Mouse (Mus musculus): ENCODE results near the gene Olfr1000.
"Not testable (repeated sequence)": the region's sequence is repeated elsewhere in the genome, so short reads cannot be mapped to it uniquely, and the experiment has no call there.

Gene Olfr1000

GRCm38 (mm10) chr2:85611803-85612202, at the start of gene Olfr1000:
Olfr1000 (minus strand) TSS chr2:85611903.
- no peak for DNase-seq (ENCODE audit: low read depth, low spot score)

- no peak for DNase-seq (ENCODE audit: low read depth, low spot score)
Observed at GRCm38 (mm10) chr2:85650604-85651003, 38.9 kb upstream of the Olfr1000 start, which contains the start of gene Olfr1002. Olfr1002 (minus strand) TSS chr2:85650704.

- not testable (repeated sequence) for DNase-seq (ENCODE audit: low read depth, low spot score)
Observed at GRCm38 (mm10) chr2:85588648-85589047, 23.1 kb downstream of the Olfr1000 start, which contains the start of gene Olfr998. Olfr998 (plus strand) TSS chr2:85588948.

- no peak for DNase-seq (ENCODE audit: low read depth, low spot score)
Observed at GRCm38 (mm10) chr2:85578915-85579314, 32.8 kb downstream of the Olfr1000 start, which contains the start of gene Olfr996. Olfr996 (plus strand) TSS chr2:85579215.

GRCm38 (mm10) chr2:85561187-85561586, 50.5 kb downstream of the Olfr1000 start:
- peak; percentile 53 for DNase-seq (ENCODE audit: low read depth, low spot score)

DNA sequence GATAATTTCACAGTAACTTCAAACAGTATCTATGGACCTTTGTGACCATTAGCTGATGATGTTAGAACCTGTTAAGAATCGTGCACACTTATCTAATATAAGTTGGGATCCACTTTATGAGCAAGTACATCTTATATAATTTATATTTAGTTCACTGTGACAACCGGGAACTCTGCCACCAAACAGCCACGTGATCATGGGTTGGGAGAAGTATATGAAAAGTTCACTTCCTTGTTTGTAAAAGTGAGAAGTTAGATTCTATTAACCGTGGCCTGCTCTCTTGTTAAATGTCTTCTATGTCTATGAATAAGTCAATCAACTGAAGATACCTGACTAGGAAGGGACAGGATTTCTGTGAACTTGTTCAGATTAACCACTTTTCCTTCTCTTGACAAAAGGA, 51.5 kb downstream of the Olfr1000 start:
- DNase-seq (ENCODE audit: low read depth, low spot score): no peak
